Mouse (Mus musculus): ENCODE data around the gene Mycn. TPM values are rescaled to one million over a fixed set of nuclear protein-coding genes. Genes with fewer than 3 reads are reported as not detected.

Mycn gene
- polyA plus RNA-seq (2011; ENCODE audit: insufficient read length, low read depth, missing spikeins), result 0.39 and 0.48 TPM in 2 replicates

GRCm38 (mm10) chr12:12941661-12942363, at the start of gene Mycn:
Mycn (minus strand) TSS chr12:12941914.
- no peak for TF ChIP-seq POLR2A (IDR thresholded peaks at IDR 0.05; ENCODE audit: low read depth, low read length)
- no peak for TF ChIP-seq CTCF (IDR thresholded peaks at IDR 0.05; ENCODE audit: borderline replicate concordance, insufficient read depth, low read length)
- peaks cover 7% of the 10 kb centered on the region; the same call in 1 of the 2 replicates for H3K4me1 ChIP-seq (ENCODE audit: control insufficient read depth, insufficient read depth, low read length)
- H3K4me3 ChIP-seq (ENCODE audit: insufficient read depth, low read length), result peak within 1 kb of the TSS; percentile 54
- no peak within 1 kb of the TSS for H3K27ac ChIP-seq (ENCODE audit: insufficient read depth, low read length)

- Histone ChIP-seq H3K4me3 (ENCODE audit: insufficient read depth, low read length) (no peak overlapping the region), H3K27ac (ENCODE audit: insufficient read depth, low read length) (no peak overlapping the region), H3K4me1 (ENCODE audit: control insufficient read depth, insufficient read depth, low read length) (peaks cover 3% of the 10 kb centered on the region; the same call in 1 of the 2 replicates)
- TF ChIP-seq POLR2A (IDR thresholded peaks at IDR 0.05; ENCODE audit: low read depth, low read length) (no peak), CTCF (IDR thresholded peaks at IDR 0.05; ENCODE audit: borderline replicate concordance, insufficient read depth, low read length) (no peak)
These were observed 45.7 kb upstream of the Mycn start for GRCm38 (mm10) chr12:12987376-12987775.

GRCm38 (mm10) chr12:12986612-12987206, 45.0 kb upstream of the Mycn start:
- no peak for TF ChIP-seq POLR2A (IDR thresholded peaks at IDR 0.05; ENCODE audit: low read depth, low read length)
- no peak for TF ChIP-seq CTCF (IDR thresholded peaks at IDR 0.05; ENCODE audit: borderline replicate concordance, insufficient read depth, low read length)
- Histone ChIP-seq H3K4me1 (ENCODE audit: control insufficient read depth, insufficient read depth, low read length) (peaks cover 3% of the 10 kb centered on the region; the same call in 1 of the 2 replicates), H3K4me3 (ENCODE audit: insufficient read depth, low read length) (no peak overlapping the region), H3K27ac (ENCODE audit: insufficient read depth, low read length) (no peak overlapping the region)

DNA sequence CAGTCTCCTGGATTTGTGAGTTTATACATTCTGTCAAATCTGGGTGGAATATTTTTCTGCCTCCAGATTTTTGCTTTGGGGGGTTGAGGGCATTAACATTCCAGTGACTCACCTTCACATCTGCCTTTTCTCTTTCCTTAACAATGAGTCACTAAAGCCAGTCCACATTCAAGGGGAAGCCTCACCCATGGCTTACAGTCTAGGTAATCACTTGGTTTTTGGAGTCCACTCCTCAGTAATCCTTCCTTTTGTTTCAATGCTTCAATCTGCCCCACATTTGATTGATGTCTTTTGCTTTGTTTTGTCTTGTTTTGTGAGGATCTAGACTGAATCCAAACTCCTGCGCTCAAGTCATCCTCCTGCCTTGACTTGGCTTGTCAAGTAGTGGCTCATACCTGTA, 41.3 kb upstream of the Mycn start:
- TF ChIP-seq CTCF (IDR thresholded peaks at IDR 0.05; ENCODE audit: borderline replicate concordance, insufficient read depth, low read length), result no peak
- no peak for TF ChIP-seq POLR2A (IDR thresholded peaks at IDR 0.05; ENCODE audit: low read depth, low read length)
- peaks cover 3% of the 10 kb centered on the region; the same call in 1 of the 2 replicates for H3K4me1 ChIP-seq (ENCODE audit: control insufficient read depth, insufficient read depth, low read length)
- H3K4me3 ChIP-seq (ENCODE audit: insufficient read depth, low read length), result no peak overlapping the region
- H3K27ac ChIP-seq (ENCODE audit: insufficient read depth, low read length), result peak overlapping the region; percentile 80; the same call in 1 of the 2 replicates

DNA sequence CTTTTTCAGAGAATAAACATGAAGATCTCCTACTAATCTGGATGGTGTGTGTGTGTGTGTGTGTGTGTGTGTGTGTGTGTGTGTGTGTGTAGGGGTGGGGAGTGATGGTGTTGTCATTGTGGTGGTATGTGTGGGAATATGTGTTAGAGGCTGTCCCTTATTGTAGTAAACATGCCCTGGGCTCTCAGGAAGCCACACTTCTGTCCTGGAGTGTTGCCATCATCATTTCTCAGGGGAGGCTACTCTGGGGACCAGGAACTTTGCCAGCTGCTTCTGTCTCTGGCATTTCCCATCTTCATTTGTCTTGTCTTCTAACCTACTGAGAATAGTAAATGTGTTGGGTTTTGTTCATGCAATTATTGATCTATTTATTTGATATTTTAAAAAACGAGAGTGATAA, 33.7 kb upstream of the Mycn start:
- Histone ChIP-seq H3K4me1 (ENCODE audit: control insufficient read depth, insufficient read depth, low read length) (peaks cover 15% of the 10 kb centered on the region), H3K27ac (ENCODE audit: insufficient read depth, low read length) (no peak overlapping the region)
- TF ChIP-seq POLR2A (IDR thresholded peaks at IDR 0.05; ENCODE audit: low read depth, low read length), result no peak
- TF ChIP-seq CTCF (IDR thresholded peaks at IDR 0.05; ENCODE audit: borderline replicate concordance, insufficient read depth, low read length), result no peak

DNA sequence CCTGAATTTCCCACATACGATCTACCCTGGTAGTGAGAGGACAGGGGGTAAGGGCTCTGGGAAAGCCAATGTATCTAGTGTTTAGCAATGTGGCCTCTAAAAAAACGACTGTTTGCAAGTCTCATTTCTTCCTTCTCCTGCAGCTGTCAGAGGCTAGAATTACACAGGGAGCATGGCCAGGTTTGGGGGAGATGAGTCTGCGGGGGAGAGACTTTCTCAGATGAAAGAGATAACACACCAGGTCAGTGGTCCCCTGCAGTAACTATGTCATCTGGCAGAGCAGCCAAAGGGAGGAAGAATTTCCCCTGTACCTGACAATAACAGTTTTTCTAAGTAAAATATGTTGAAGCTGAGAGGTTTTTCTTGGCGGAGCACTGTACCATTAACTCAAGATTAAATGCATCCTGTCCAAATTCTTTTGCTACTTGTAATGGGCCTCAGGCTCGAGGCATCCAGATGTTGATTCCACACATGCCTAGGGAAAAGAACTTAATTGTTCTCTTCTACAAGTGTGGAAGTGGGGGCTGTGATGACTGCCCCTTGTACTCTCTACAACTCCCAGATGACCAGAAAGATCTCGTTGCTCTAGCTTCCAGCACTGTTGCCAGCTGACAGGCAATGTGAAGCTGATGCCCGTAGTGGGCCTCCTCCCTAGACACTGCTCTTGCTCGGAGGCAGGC, 31.2 kb upstream of the Mycn start:
- no peak overlapping the region for H3K4me3 ChIP-seq (ENCODE audit: insufficient read depth, low read length)
- TF ChIP-seq POLR2A (IDR thresholded peaks at IDR 0.05; ENCODE audit: low read depth, low read length), result no peak
- TF ChIP-seq CTCF (IDR thresholded peaks at IDR 0.05; ENCODE audit: borderline replicate concordance, insufficient read depth, low read length), result no peak
- H3K4me1 ChIP-seq (ENCODE audit: control insufficient read depth, insufficient read depth, low read length), result peaks cover 15% of the 10 kb centered on the region
- peak overlapping the region; percentile 3; the same call in 1 of the 2 replicates for H3K27ac ChIP-seq (ENCODE audit: insufficient read depth, low read length)

More for the DNA sequence above, 33.7 kb upstream of the Mycn start:
- H3K4me3 ChIP-seq (ENCODE audit: insufficient read depth, low read length), result no peak overlapping the region

DNA sequence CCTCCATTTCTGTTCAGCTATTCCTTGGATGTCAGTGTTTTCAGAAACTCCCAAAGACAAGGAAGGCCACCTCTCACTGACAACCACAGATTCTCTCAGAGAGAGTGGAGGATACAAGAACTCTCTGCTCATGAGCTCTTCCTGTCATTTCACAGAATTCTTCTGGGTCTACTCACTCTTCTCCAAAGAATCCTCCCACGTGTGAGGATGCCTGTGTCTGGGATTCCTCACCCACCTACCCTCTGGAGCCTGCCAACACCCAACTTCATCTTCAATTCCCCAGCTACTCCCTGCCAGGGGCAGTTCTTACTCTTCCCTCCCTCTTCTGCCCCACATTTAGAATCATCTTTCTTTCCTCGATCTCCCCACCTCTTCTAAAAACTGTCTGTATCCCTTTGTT, 26.2 kb upstream of the Mycn start:
- Histone ChIP-seq H3K4me3 (ENCODE audit: insufficient read depth, low read length) (no peak overlapping the region), H3K27ac (ENCODE audit: insufficient read depth, low read length) (no peak overlapping the region), H3K4me1 (ENCODE audit: control insufficient read depth, insufficient read depth, low read length) (peaks cover 8% of the 10 kb centered on the region)
- TF ChIP-seq POLR2A (IDR thresholded peaks at IDR 0.05; ENCODE audit: low read depth, low read length) (no peak), CTCF (IDR thresholded peaks at IDR 0.05; ENCODE audit: borderline replicate concordance, insufficient read depth, low read length) (no peak)

- no peak for TF ChIP-seq POLR2A (IDR thresholded peaks at IDR 0.05; ENCODE audit: low read depth, low read length)
- no peak for TF ChIP-seq CTCF (IDR thresholded peaks at IDR 0.05; ENCODE audit: borderline replicate concordance, insufficient read depth, low read length)
- no peaks in the 10 kb centered on the region for H3K4me1 ChIP-seq (ENCODE audit: control insufficient read depth, insufficient read depth, low read length)
- no peak overlapping the region for H3K27ac ChIP-seq (ENCODE audit: insufficient read depth, low read length)
- no peak overlapping the region for H3K4me3 ChIP-seq (ENCODE audit: insufficient read depth, low read length)
These were observed 23.1 kb upstream of the Mycn start for GRCm38 (mm10) chr12:12964856-12965255.

DNA sequence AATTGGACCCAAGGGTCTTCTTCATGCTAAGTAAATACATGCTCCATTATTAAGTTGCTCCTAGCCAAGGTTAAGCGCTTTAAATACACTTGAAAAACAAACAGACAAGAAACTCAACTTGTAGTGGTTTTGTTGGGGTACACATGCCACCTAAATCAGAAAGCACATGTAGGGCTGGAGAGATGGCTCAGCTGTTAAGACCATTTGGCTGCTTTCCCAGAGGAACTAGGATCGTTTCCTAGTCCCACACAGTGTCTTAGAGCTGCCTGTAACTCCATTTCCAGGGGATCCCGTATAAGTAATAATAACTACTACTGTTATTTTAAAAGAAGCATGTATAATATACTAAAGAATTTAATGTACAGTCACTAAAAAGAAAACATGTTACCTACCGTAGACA, 5.9 kb upstream of the Mycn start:
- no peak overlapping the region for H3K4me3 ChIP-seq (ENCODE audit: insufficient read depth, low read length)
- no peaks in the 10 kb centered on the region for H3K4me1 ChIP-seq (ENCODE audit: control insufficient read depth, insufficient read depth, low read length)
- H3K27ac ChIP-seq (ENCODE audit: insufficient read depth, low read length), result no peak overlapping the region
- TF ChIP-seq CTCF (IDR thresholded peaks at IDR 0.05; ENCODE audit: borderline replicate concordance, insufficient read depth, low read length) (no peak), POLR2A (IDR thresholded peaks at IDR 0.05; ENCODE audit: low read depth, low read length) (no peak)

Data from embryonic fibroblast, embryonic 13.5 days (primary cell).